Mouse (Mus musculus) ovary, postnatal 14 days (tissue): ENCODE measurements around the gene Mtfr1l.

ENCODE experiments used
- DNase-seq: peaks from one replicate; pipeline ENCODE4 v3.0.0; 2022; ENCODE audit warnings: low spot score

Gene Mtfr1l

GRCm38 (mm10) chr4:134557626-134558249 lies 22.6 kb upstream of the Mtfr1l start:
- no peak for DNase-seq

GRCm38 (mm10) chr4:134555956-134556580 lies 20.9 kb upstream of the Mtfr1l start:
- no peak for DNase-seq

- DNase-seq = no peak
Observed at GRCm38 (mm10) chr4:134553631-134554030, 18.4 kb upstream of the Mtfr1l start.

- DNase-seq = peak; percentile 50
Observed at GRCm38 (mm10) chr4:134551494-134552316, 16.5 kb upstream of the Mtfr1l start, which contains the start of gene Selenon. Selenon (minus strand) TSS chr4:134552166.

GRCm38 (mm10) chr4:134549899-134550298 lies 14.7 kb upstream of the Mtfr1l start:
- DNase-seq = no peak

GRCm38 (mm10) chr4:134548169-134548938 lies 13.2 kb upstream of the Mtfr1l start:
- no peak for DNase-seq

- no peak for DNase-seq
Observed at GRCm38 (mm10) chr4:134546814-134547705, 11.9 kb upstream of the Mtfr1l start.

- peak; percentile 95 for DNase-seq
Observed at GRCm38 (mm10) chr4:134543261-134543660, 8.1 kb upstream of the Mtfr1l start.

GRCm38 (mm10) chr4:134542726-134543125 lies 7.5 kb upstream of the Mtfr1l start:
- DNase-seq = no peak

- no peak for DNase-seq
Observed at GRCm38 (mm10) chr4:134538997-134539580, 3.9 kb upstream of the Mtfr1l start.

- DNase-seq = no peak
Observed at GRCm38 (mm10) chr4:134535787-134536151, 582 bp upstream of the Mtfr1l start.

- DNase-seq = no peak
Observed at GRCm38 (mm10) chr4:134534124-134534886, 882 bp downstream of the Mtfr1l start.

- DNase-seq = no peak
Observed at GRCm38 (mm10) chr4:134533421-134533820, 1.8 kb downstream of the Mtfr1l start.

GRCm38 (mm10) chr4:134532928-134533327 lies 2.3 kb downstream of the Mtfr1l start:
- DNase-seq = no peak

- no peak for DNase-seq
Observed at GRCm38 (mm10) chr4:134526220-134526619, 9.0 kb downstream of the Mtfr1l start.

- no peak for DNase-seq
Observed at GRCm38 (mm10) chr4:134525806-134526205, 9.4 kb downstream of the Mtfr1l start.

- no peak for DNase-seq
Observed at GRCm38 (mm10) chr4:134523447-134523846, 11.7 kb downstream of the Mtfr1l start.

GRCm38 (mm10) chr4:134519281-134519680 lies 15.9 kb downstream of the Mtfr1l start:
- no peak for DNase-seq

GRCm38 (mm10) chr4:134518541-134518940 lies 16.6 kb downstream of the Mtfr1l start:
- DNase-seq = no peak

GRCm38 (mm10) chr4:134517719-134518118 lies 17.5 kb downstream of the Mtfr1l start:
- no peak for DNase-seq
